Mouse (Mus musculus): ENCODE measurements around the gene Pold2. TPM values are rescaled to one million over a fixed set of nuclear protein-coding genes. Genes with fewer than 3 reads are reported as not detected.
A peak's percentile ranks its signal among the peaks of the same experiment; 100 is the strongest.

Pold2 gene
- polyA plus RNA-seq, 1 experiment, result 50.2 TPM

- Histone ChIP-seq H3K4me3 (ENCODE audit: insufficient read depth, low read depth, low read length) (no peak overlapping the region), H3K4me1 (ENCODE audit: control insufficient read depth, insufficient read depth, low read length) (no peaks in the 10 kb centered on the region), H3K27ac (ENCODE audit: insufficient read depth, low read depth, low read length) (no peak overlapping the region), H3K36me3 (ENCODE audit: control insufficient read depth, insufficient read depth, low read length) (no peaks in the 10 kb centered on the region), H3K27me3 (replicated peaks; ENCODE audit: control insufficient read depth, insufficient read depth, low read length) (no peaks in the 10 kb centered on the region)
- DNase-seq, result no peak
- TF ChIP-seq POLR2A (IDR thresholded peaks at IDR 0.05; ENCODE audit: low read depth, low read length), result no peak
- no peak for TF ChIP-seq CTCF (conservative IDR thresholded peaks at IDR 0.05; ENCODE audit: insufficient read depth, insufficient read length, low read depth, low read length)
- WGBS, result 96% methylated on average over 11 of the region's 11 CpGs
These were observed 5.4 kb downstream of the Pold2 start for GRCm38 (mm10) chr11:5872707-5873106.

- no peak overlapping the region for H3K4me3 ChIP-seq (ENCODE audit: insufficient read depth, low read depth, low read length)
- no peak for DNase-seq
- no peak for TF ChIP-seq CTCF (conservative IDR thresholded peaks at IDR 0.05; ENCODE audit: insufficient read depth, insufficient read length, low read depth, low read length)
- no peak for TF ChIP-seq POLR2A (IDR thresholded peaks at IDR 0.05; ENCODE audit: low read depth, low read length)
- H3K27me3 ChIP-seq (replicated peaks; ENCODE audit: control insufficient read depth, insufficient read depth, low read length), result no peaks in the 10 kb centered on the region
- WGBS, result 90% methylated on average over 16 of the region's 16 CpGs
- H3K36me3 ChIP-seq (ENCODE audit: control insufficient read depth, insufficient read depth, low read length), result no peaks in the 10 kb centered on the region
- H3K27ac ChIP-seq (ENCODE audit: insufficient read depth, low read depth, low read length), result no peak overlapping the region
- no peaks in the 10 kb centered on the region for H3K4me1 ChIP-seq (ENCODE audit: control insufficient read depth, insufficient read depth, low read length)
These were observed 8.0 kb downstream of the Pold2 start for GRCm38 (mm10) chr11:5870069-5870468.

- DNase-seq, result no peak
- Histone ChIP-seq H3K4me1 (ENCODE audit: control insufficient read depth, insufficient read depth, low read length) (no peaks in the 10 kb centered on the region), H3K27ac (ENCODE audit: insufficient read depth, low read depth, low read length) (no peak overlapping the region), H3K36me3 (ENCODE audit: control insufficient read depth, insufficient read depth, low read length) (no peaks in the 10 kb centered on the region), H3K27me3 (replicated peaks; ENCODE audit: control insufficient read depth, insufficient read depth, low read length) (no peaks in the 10 kb centered on the region), H3K4me3 (ENCODE audit: insufficient read depth, low read depth, low read length) (no peak overlapping the region)
- no peak for TF ChIP-seq POLR2A (IDR thresholded peaks at IDR 0.05; ENCODE audit: low read depth, low read length)
- TF ChIP-seq CTCF (conservative IDR thresholded peaks at IDR 0.05; ENCODE audit: insufficient read depth, insufficient read length, low read depth, low read length), result no peak
- 94% methylated on average over 16 of the region's 16 CpGs for WGBS
These were observed 8.8 kb downstream of the Pold2 start for GRCm38 (mm10) chr11:5869331-5869730.

- 80% methylated on average over 12 of the region's 12 CpGs for WGBS
- Histone ChIP-seq H3K27ac (ENCODE audit: insufficient read depth, low read depth, low read length) (peak overlapping the region; percentile 54; the same call in 1 of the 2 replicates), H3K27me3 (replicated peaks; ENCODE audit: control insufficient read depth, insufficient read depth, low read length) (no peaks in the 10 kb centered on the region), H3K36me3 (ENCODE audit: control insufficient read depth, insufficient read depth, low read length) (no peaks in the 10 kb centered on the region), H3K4me1 (ENCODE audit: control insufficient read depth, insufficient read depth, low read length) (no peaks in the 10 kb centered on the region), H3K4me3 (ENCODE audit: insufficient read depth, low read depth, low read length) (no peak overlapping the region)
- no peak for TF ChIP-seq POLR2A (IDR thresholded peaks at IDR 0.05; ENCODE audit: low read depth, low read length)
- TF ChIP-seq CTCF (conservative IDR thresholded peaks at IDR 0.05; ENCODE audit: insufficient read depth, insufficient read length, low read depth, low read length), result no peak
- peak; percentile 64 for DNase-seq
These were observed 9.8 kb downstream of the Pold2 start for GRCm38 (mm10) chr11:5868324-5868723.

GRCm38 (mm10) chr11:5867196-5867595 lies 10.9 kb downstream of the Pold2 start:
- H3K4me3 ChIP-seq (ENCODE audit: insufficient read depth, low read depth, low read length), result no peak overlapping the region
- H3K36me3 ChIP-seq (ENCODE audit: control insufficient read depth, insufficient read depth, low read length), result no peaks in the 10 kb centered on the region
- 82% methylated on average over 2 of the region's 2 CpGs for whole genome bisulfite sequencing
- DNase-seq, result no peak
- no peak for TF ChIP-seq POLR2A (IDR thresholded peaks at IDR 0.05; ENCODE audit: low read depth, low read length)
- TF ChIP-seq CTCF (conservative IDR thresholded peaks at IDR 0.05; ENCODE audit: insufficient read depth, insufficient read length, low read depth, low read length), result no peak
- H3K4me1 ChIP-seq (ENCODE audit: control insufficient read depth, insufficient read depth, low read length), result no peaks in the 10 kb centered on the region
- no peak overlapping the region for H3K27ac ChIP-seq (ENCODE audit: insufficient read depth, low read depth, low read length)
- H3K27me3 ChIP-seq (replicated peaks; ENCODE audit: control insufficient read depth, insufficient read depth, low read length), result no peaks in the 10 kb centered on the region

- 17% methylated on average over 15 of the region's 15 CpGs for WGBS
- peak overlapping the region; percentile 62 for H3K4me3 ChIP-seq (ENCODE audit: insufficient read depth, low read depth, low read length)
- peak; percentile 79 for DNase-seq
- H3K27me3 ChIP-seq (replicated peaks; ENCODE audit: control insufficient read depth, insufficient read depth, low read length), result no peaks in the 10 kb centered on the region
- peak overlapping the region; percentile 46 for H3K27ac ChIP-seq (ENCODE audit: insufficient read depth, low read depth, low read length)
- H3K36me3 ChIP-seq (ENCODE audit: control insufficient read depth, insufficient read depth, low read length), result no peaks in the 10 kb centered on the region
- H3K4me1 ChIP-seq (ENCODE audit: control insufficient read depth, insufficient read depth, low read length), result no peaks in the 10 kb centered on the region
- TF ChIP-seq CTCF (conservative IDR thresholded peaks at IDR 0.05; ENCODE audit: insufficient read depth, insufficient read length, low read depth, low read length) (no peak), POLR2A (IDR thresholded peaks at IDR 0.05; ENCODE audit: low read depth, low read length) (no peak)
These were observed 15.5 kb downstream of the Pold2 start for GRCm38 (mm10) chr11:5862394-5863105.

GRCm38 (mm10) chr11:5861678-5862393 lies 16.3 kb downstream of the Pold2 start, which contains the start of gene Aebp1:
Gene Aebp1, plus strand, starts transcription at chr11:5861947.
- no peak for TF ChIP-seq CTCF (conservative IDR thresholded peaks at IDR 0.05; ENCODE audit: insufficient read depth, insufficient read length, low read depth, low read length)
- no peak for TF ChIP-seq POLR2A (IDR thresholded peaks at IDR 0.05; ENCODE audit: low read depth, low read length)
- Histone ChIP-seq H3K36me3 (ENCODE audit: control insufficient read depth, insufficient read depth, low read length) (no peaks in the 10 kb centered on the region), H3K27ac (ENCODE audit: insufficient read depth, low read depth, low read length) (peak within 1 kb of the TSS; percentile 46), H3K27me3 (replicated peaks; ENCODE audit: control insufficient read depth, insufficient read depth, low read length) (no peaks in the 10 kb centered on the region), H3K4me3 (ENCODE audit: insufficient read depth, low read depth, low read length) (peak within 1 kb of the TSS; percentile 62), H3K4me1 (ENCODE audit: control insufficient read depth, insufficient read depth, low read length) (no peaks in the 10 kb centered on the region)
- DNase-seq, result peak; percentile 60
- WGBS, result 4% methylated on average over 58 of the region's 59 CpGs

Data from kidney, adult 2 months (tissue).